Mouse (Mus musculus) E14TG2a.4 (cell line): Measurements from ENCODE around the gene Tiam2.

Source experiments
- CTCF ChIP-seq: conservative IDR thresholded peaks from 2 replicates; pipeline ENCODE4 v1.5.1; 2014; ENCODE audit warnings: low read length
- POU5F1 ChIP-seq: IDR thresholded peaks from 2 replicates; pipeline ENCODE4 v1.6.1; 2014; ENCODE audit warnings: low read length, borderline replicate concordance

GRCm38 (mm10) chr17:3337525-3337888 lies 11.1 kb downstream of the Tiam2 start:
- TF ChIP-seq CTCF (no peak), POU5F1 (no peak)
